Mouse (Mus musculus) forebrain, embryonic 13.5 days (tissue): ENCODE results near the gene Hrk. TPM values are rescaled to one million over a fixed set of nuclear protein-coding genes. Genes with fewer than 3 reads are reported as not detected.

ENCODE experiments used
- ATAC-seq: fragments of 200-750 bp; cut with Nextera tagmentation; 2 replicates; pipeline ENCODE4 v1.8.0; 2017
- H3K27ac ChIP-seq: fragments of 300-500 bp; sonication (generic); 2 replicates; pipeline ENCODE4 v1.5.1; 2015; ENCODE audit warnings: inconsistent platforms, mild to moderate bottlenecking, moderate library complexity
- H3K27me3 ChIP-seq: fragments of 300-500 bp; sonication (generic); 2 replicates; pipeline ENCODE4 v1.6.1; 2015; ENCODE audit warnings: mild to moderate bottlenecking, inconsistent platforms
- H3K36me3 ChIP-seq: fragments of 300-500 bp; sonication (generic); 2 replicates; pipeline ENCODE4 v1.6.1; 2015; ENCODE audit warnings: mild to moderate bottlenecking, inconsistent platforms; ENCODE audit not compliant: poor library complexity, severe bottlenecking
- H3K4me1 ChIP-seq: fragments of 300-500 bp; sonication (generic); 2 replicates; pipeline ENCODE4 v1.6.1; 2015; ENCODE audit warnings: inconsistent platforms
- H3K4me2 ChIP-seq: fragments of 300-500 bp; sonication (generic); 2 replicates; pipeline ENCODE4 v1.6.1; 2015; ENCODE audit warnings: inconsistent platforms, mild to moderate bottlenecking, moderate library complexity
- H3K4me3 ChIP-seq: fragments of 300-500 bp; sonication (generic); 2 replicates; pipeline ENCODE4 v1.5.1; 2015; ENCODE audit warnings: mild to moderate bottlenecking, inconsistent platforms
- H3K9ac ChIP-seq: fragments of 300-500 bp; sonication (generic); 2 replicates; pipeline ENCODE4 v1.6.1; 2015; ENCODE audit warnings: mild to moderate bottlenecking, inconsistent platforms
- H3K9me3 ChIP-seq: fragments of 300-500 bp; sonication (generic); replicated peaks from 2 replicates; pipeline ENCODE4 v1.6.1; 2016; ENCODE audit warnings: inconsistent platforms
- WGBS: fragments of 180-500 bp; shearing (Covaris S2); methylation state at CpG from one replicate; pipeline ENCODE4 v1.1.7; 2015; 5-methylcytosine and 5-hydroxymethylcytosine counted together
- polyA plus RNA-seq: library from polyadenylated mRNA; unstranded; fragments of >200 nt; fragmentation: Nextera tagmentation; extraction: Ambion mirVana; gene quantifications from 2 replicates; pipeline ENCODE4 v1.2.1, GENCODE M21; 2015

Hrk gene
- polyA plus RNA-seq, result 0.62 and 0.91 TPM in 2 replicates

- Histone ChIP-seq H3K4me3 (no peak within 1 kb of the TSS), H3K9ac (no peak within 1 kb of the TSS), H3K36me3 (no peaks in the 10 kb centered on the region), H3K9me3 (no peaks in the 10 kb centered on the region), H3K4me2 (no peak within 1 kb of the TSS), H3K27ac (no peak within 1 kb of the TSS), H3K27me3 (peaks cover 73% of the 10 kb centered on the region), H3K4me1 (peaks cover 5% of the 10 kb centered on the region; the same call in 1 of the 2 replicates)
- no peak for ATAC-seq
- 72% methylated on average over 12 of the region's 12 CpGs for WGBS
Observed at GRCm38 (mm10) chr5:118164581-118164980, at the start of gene Hrk. Hrk (plus strand) TSS chr5:118164648.

GRCm38 (mm10) chr5:118118351-118118750 is 46.1 kb upstream of the Hrk start:
- H3K36me3 ChIP-seq, result no peaks in the 10 kb centered on the region; the same call in 1 of the 2 replicates
- no peak for ATAC-seq
- no peak overlapping the region for H3K4me2 ChIP-seq
- peak overlapping the region; percentile 32; the same call in 1 of the 2 replicates for H3K27ac ChIP-seq
- H3K4me1 ChIP-seq, result peaks cover 60% of the 10 kb centered on the region
- WGBS, result 86% methylated on average over 3 of the region's 3 CpGs
- no peaks in the 10 kb centered on the region for H3K27me3 ChIP-seq
- no peaks in the 10 kb centered on the region for H3K9me3 ChIP-seq
- no peak overlapping the region for H3K9ac ChIP-seq
- H3K4me3 ChIP-seq, result no peak overlapping the region

- WGBS, result 83% methylated on average over 5 of the region's 5 CpGs
- H3K36me3 ChIP-seq, result no peaks in the 10 kb centered on the region; the same call in 1 of the 2 replicates
- H3K4me3 ChIP-seq, result no peak overlapping the region
- H3K4me2 ChIP-seq, result no peak overlapping the region
- no peak overlapping the region for H3K9ac ChIP-seq
- H3K27me3 ChIP-seq, result no peaks in the 10 kb centered on the region
- H3K27ac ChIP-seq, result 0 out of 2 replicates have a peak overlapping the region, but pooled peaks have one; percentile 32
- H3K4me1 ChIP-seq, result peaks cover 61% of the 10 kb centered on the region
- no peak for ATAC-seq
- H3K9me3 ChIP-seq, result no peaks in the 10 kb centered on the region
Observed at GRCm38 (mm10) chr5:118118922-118119321, 45.5 kb upstream of the Hrk start.

- ATAC-seq, result no peak
- peaks cover 54% of the 10 kb centered on the region for H3K4me1 ChIP-seq
- H3K27ac ChIP-seq, result peak overlapping the region; percentile 5; the same call in 1 of the 2 replicates
- peaks cover 16% of the 10 kb centered on the region; the same call in 1 of the 2 replicates for H3K36me3 ChIP-seq
- H3K4me3 ChIP-seq, result no peak overlapping the region
- no peaks in the 10 kb centered on the region for H3K27me3 ChIP-seq
- H3K9ac ChIP-seq, result no peak overlapping the region
- no peak overlapping the region for H3K4me2 ChIP-seq
- no peaks in the 10 kb centered on the region for H3K9me3 ChIP-seq
- 18% methylated on average over 2 of the region's 2 CpGs for WGBS
Observed at GRCm38 (mm10) chr5:118120670-118121069, 43.8 kb upstream of the Hrk start.

GRCm38 (mm10) chr5:118121928-118122327 is 42.5 kb upstream of the Hrk start:
- Histone ChIP-seq H3K4me3 (no peak overlapping the region), H3K27ac (no peak overlapping the region), H3K9ac (no peak overlapping the region), H3K4me2 (no peak overlapping the region), H3K4me1 (peaks cover 42% of the 10 kb centered on the region), H3K9me3 (no peaks in the 10 kb centered on the region), H3K36me3 (peaks cover 28% of the 10 kb centered on the region), H3K27me3 (no peaks in the 10 kb centered on the region)
- 90% methylated on average over 4 of the region's 4 CpGs for WGBS
- ATAC-seq, result no peak

- H3K36me3 ChIP-seq, result peaks cover 39% of the 10 kb centered on the region
- H3K4me1 ChIP-seq, result peaks cover 35% of the 10 kb centered on the region
- WGBS, result 42% methylated on average over 10 of the region's 10 CpGs
- 0 out of 2 replicates have a peak overlapping the region, but pooled peaks have one; percentile 1 for H3K27ac ChIP-seq
- no peak overlapping the region for H3K9ac ChIP-seq
- no peaks in the 10 kb centered on the region for H3K27me3 ChIP-seq
- no peak for ATAC-seq
- no peak overlapping the region for H3K4me2 ChIP-seq
- H3K4me3 ChIP-seq, result no peak overlapping the region
- H3K9me3 ChIP-seq, result no peaks in the 10 kb centered on the region
Observed at GRCm38 (mm10) chr5:118123096-118123495, 41.4 kb upstream of the Hrk start.

GRCm38 (mm10) chr5:118126671-118127070 is 37.8 kb upstream of the Hrk start:
- 97% methylated on average over 4 of the region's 4 CpGs for WGBS
- Histone ChIP-seq H3K27me3 (no peaks in the 10 kb centered on the region), H3K4me3 (no peak overlapping the region), H3K9me3 (no peaks in the 10 kb centered on the region), H3K4me1 (peaks cover 18% of the 10 kb centered on the region), H3K36me3 (peaks cover 48% of the 10 kb centered on the region), H3K27ac (no peak overlapping the region), H3K4me2 (no peak overlapping the region), H3K9ac (no peak overlapping the region)
- ATAC-seq, result no peak

GRCm38 (mm10) chr5:118128208-118128607 is 36.2 kb upstream of the Hrk start:
- Histone ChIP-seq H3K9ac (0 out of 2 replicates have a peak overlapping the region, but pooled peaks have one; percentile 2), H3K4me2 (no peak overlapping the region), H3K27ac (peak overlapping the region; percentile 52), H3K27me3 (no peaks in the 10 kb centered on the region), H3K4me1 (peaks cover 14% of the 10 kb centered on the region), H3K9me3 (no peaks in the 10 kb centered on the region), H3K36me3 (peaks cover 48% of the 10 kb centered on the region), H3K4me3 (no peak overlapping the region)
- ATAC-seq, result no peak
- WGBS, result 84% methylated on average over 6 of the region's 6 CpGs

GRCm38 (mm10) chr5:118128651-118129050 is 35.8 kb upstream of the Hrk start:
- H3K4me2 ChIP-seq, result no peak overlapping the region
- peak overlapping the region; percentile 52 for H3K27ac ChIP-seq
- peaks cover 10% of the 10 kb centered on the region for H3K4me1 ChIP-seq
- peaks cover 48% of the 10 kb centered on the region for H3K36me3 ChIP-seq
- H3K4me3 ChIP-seq, result no peak overlapping the region
- 75% methylated on average over 9 of the region's 9 CpGs for WGBS
- H3K9me3 ChIP-seq, result no peaks in the 10 kb centered on the region
- no peak for ATAC-seq
- no peak overlapping the region for H3K9ac ChIP-seq
- no peaks in the 10 kb centered on the region for H3K27me3 ChIP-seq

GRCm38 (mm10) chr5:118136391-118136790 is 28.1 kb upstream of the Hrk start:
- H3K4me3 ChIP-seq, result no peak overlapping the region
- H3K27me3 ChIP-seq, result no peaks in the 10 kb centered on the region
- no peak overlapping the region for H3K9ac ChIP-seq
- no peak overlapping the region for H3K27ac ChIP-seq
- H3K4me2 ChIP-seq, result no peak overlapping the region
- no peaks in the 10 kb centered on the region for H3K9me3 ChIP-seq
- WGBS, result 86% methylated on average over 5 of the region's 5 CpGs
- H3K4me1 ChIP-seq, result no peaks in the 10 kb centered on the region
- no peak for ATAC-seq
- H3K36me3 ChIP-seq, result peaks cover 33% of the 10 kb centered on the region

GRCm38 (mm10) chr5:118139630-118140029 is 24.8 kb upstream of the Hrk start:
- ATAC-seq, result no peak
- no peaks in the 10 kb centered on the region for H3K4me1 ChIP-seq
- H3K27me3 ChIP-seq, result no peaks in the 10 kb centered on the region
- 94% methylated on average over 8 of the region's 8 CpGs for WGBS
- H3K4me3 ChIP-seq, result no peak overlapping the region
- H3K36me3 ChIP-seq, result peaks cover 48% of the 10 kb centered on the region
- H3K27ac ChIP-seq, result no peak overlapping the region
- no peaks in the 10 kb centered on the region for H3K9me3 ChIP-seq
- no peak overlapping the region for H3K9ac ChIP-seq
- no peak overlapping the region for H3K4me2 ChIP-seq

GRCm38 (mm10) chr5:118142471-118142870 is 22.0 kb upstream of the Hrk start:
- Histone ChIP-seq H3K4me3 (no peak overlapping the region), H3K9ac (no peak overlapping the region), H3K27me3 (no peaks in the 10 kb centered on the region), H3K27ac (no peak overlapping the region), H3K4me2 (no peak overlapping the region), H3K36me3 (peaks cover 53% of the 10 kb centered on the region), H3K9me3 (no peaks in the 10 kb centered on the region), H3K4me1 (peaks cover 19% of the 10 kb centered on the region)
- 92% methylated on average over 8 of the region's 8 CpGs for WGBS
- no peak for ATAC-seq
